In the genomic region with DNA sequence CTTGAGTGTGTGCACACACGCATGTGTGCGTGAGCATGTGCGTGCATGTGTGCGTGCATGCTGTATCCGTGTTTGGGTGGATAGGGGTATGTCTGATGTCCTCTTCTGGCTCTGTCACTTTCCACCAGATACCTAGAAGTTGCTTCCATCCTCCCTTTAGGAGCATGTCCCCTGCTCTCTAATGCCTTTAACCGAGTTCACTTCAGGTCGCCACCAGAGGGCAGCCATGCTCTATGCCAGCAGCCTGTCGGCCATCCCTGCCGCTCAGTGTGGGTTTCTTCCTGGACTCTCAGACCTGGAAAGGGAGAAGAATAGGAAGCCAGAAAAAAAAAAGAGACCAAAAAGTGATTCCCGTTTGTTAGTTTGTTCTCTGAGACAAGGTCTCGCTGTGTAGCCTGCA, we compare ENCODE assay signal across 9 mouse cellular contexts. TPM values are rescaled to one million over a fixed set of nuclear protein-coding genes. Genes with fewer than 3 reads are reported as not detected.
DNase-seq lines count a peak whose midpoint lies in the region; ATAC-seq and TF ChIP-seq lines count a peak whose summit lies in the region.
"Had no signal": no experiment of that assay in that cellular context is flagged by ENCODE, and none has a peak within 500 bp of the region (broad histone marks: within the 10 kb centered on the region; RNA-seq: fewer than 3 reads in every experiment).

No protein-coding gene starts in this region.

- peak; percentile 82 for TF ChIP-seq CTCF in bone marrow, adult 2 months (IDR thresholded peaks at IDR 0.05; ENCODE audit: control insufficient read depth, insufficient read depth, low read length)

- H3K4me2 ChIP-seq in forebrain, embryonic 14.5 days (ENCODE audit: low read length) = no peak overlapping the region
- no peak overlapping the region for H3K4me2 ChIP-seq in intestine, embryonic 16.5 days (ENCODE audit: low read depth, low read length)

- H3K9me3 ChIP-seq in forebrain, embryonic 14.5 days (replicated peaks; ENCODE audit: control insufficient read depth, low read length) = no peaks in the 10 kb centered on the region
- no peaks in the 10 kb centered on the region for H3K9me3 ChIP-seq in intestine, embryonic 16.5 days (ENCODE audit: control insufficient read depth, low read length)

- peak; percentile 45 for DNase-seq in ovary, postnatal 10 days (ENCODE audit: low spot score)
- no peak for DNase-seq in ovary, adult 18-20 months (ENCODE audit: low spot score)
- DNase-seq in forebrain, embryonic 14.5 days (ENCODE audit: low spot score) = peak; percentile 82
- peak; percentile 68 to 74 for DNase-seq in lung, adult 18-20 months
- DNase-seq in ovary, postnatal 36 days (ENCODE audit: low spot score) = peak; percentile 80
- DNase-seq in urinary bladder, postnatal 25 days (ENCODE audit: low spot score) = peak; percentile 84

- H3K4me3 ChIP-seq in bone marrow, adult 2 months (replicated peaks; ENCODE audit: control insufficient read depth, low read depth, low read length) = no peak overlapping the region
- no peak overlapping the region for H3K4me3 ChIP-seq in forebrain, embryonic 14.5 days (ENCODE audit: low read depth, low read length)
- H3K4me3 ChIP-seq in intestine, embryonic 16.5 days (ENCODE audit: low read length) = no peak overlapping the region
- H3K4me3 ChIP-seq: myocyte had no signal

- H3K27ac ChIP-seq in bone marrow, adult 2 months (ENCODE audit: control insufficient read depth, insufficient read depth, low read depth, low read length, poor library complexity) = no peak overlapping the region
- H3K27ac ChIP-seq in forebrain, embryonic 14.5 days (ENCODE audit: low read depth, low read length) = no peak overlapping the region
- no peak overlapping the region for H3K27ac ChIP-seq in intestine, embryonic 16.5 days (ENCODE audit: low read length)

- H3K9ac ChIP-seq in forebrain, embryonic 14.5 days (ENCODE audit: low read length) = no peak overlapping the region
- no peak overlapping the region for H3K9ac ChIP-seq in intestine, embryonic 16.5 days (ENCODE audit: low read depth, low read length)

- H3K36me3 ChIP-seq in forebrain, embryonic 14.5 days (ENCODE audit: control insufficient read depth, insufficient read depth, low read length) = no peaks in the 10 kb centered on the region
- H3K36me3 ChIP-seq in intestine, embryonic 16.5 days (ENCODE audit: control insufficient read depth, insufficient read depth, low read length) = no peaks in the 10 kb centered on the region

- no peaks in the 10 kb centered on the region for H3K4me1 ChIP-seq in bone marrow, adult 2 months (ENCODE audit: control insufficient read depth, insufficient read depth, low read length)
- no peaks in the 10 kb centered on the region for H3K4me1 ChIP-seq in forebrain, embryonic 14.5 days (ENCODE audit: control insufficient read depth, insufficient read depth, low read length)
- H3K4me1 ChIP-seq in intestine, embryonic 16.5 days (ENCODE audit: control insufficient read depth, insufficient read depth, low read length) = no peaks in the 10 kb centered on the region

- peak; percentile 61 for ATAC-seq in forebrain, embryonic 14.5 days
- peak; percentile 65; the same call in 1 of the 2 replicates for ATAC-seq in intestine, embryonic 16.5 days

- no peaks in the 10 kb centered on the region for H3K27me3 ChIP-seq in forebrain, embryonic 14.5 days (replicated peaks; ENCODE audit: control insufficient read depth, insufficient read depth, low read length)
- no peaks in the 10 kb centered on the region for H3K27me3 ChIP-seq in intestine, embryonic 16.5 days (replicated peaks; ENCODE audit: control insufficient read depth, insufficient read depth, low read length)

- 28% methylated on average over 11 of the region's 11 CpGs for WGBS in bone marrow, adult 2 months
- WGBS in forebrain, embryonic 14.5 days = 21% methylated on average over 11 of the region's 11 CpGs
- WGBS in intestine, embryonic 16.5 days = 23% methylated on average over 11 of the region's 11 CpGs

- no peak for TF ChIP-seq POLR2A in bone marrow, adult 2 months (IDR thresholded peaks at IDR 0.05; ENCODE audit: borderline replicate concordance, control insufficient read depth, low read depth, low read length)

RNA-seq across cellular contexts. Expression of gene Ece1, which starts 17.4 kb away (rescaled TPM):
- polyA plus RNA-seq in bone marrow, adult 2 months (2011; ENCODE audit: insufficient read depth, insufficient read length, low replicate concordance, missing spikeins) = 4.3 and 7.3 TPM in 2 replicates
- 9.1 and 12.0 TPM in 2 replicates for polyA plus RNA-seq in forebrain, embryonic 14.5 days (2014; fragmentation: Nextera tagmentation; extraction: Ambion mirVana)
- polyA plus RNA-seq in intestine, embryonic 16.5 days (2015; fragmentation: Nextera tagmentation; extraction: Ambion mirVana) = 56.0 and 63.0 TPM in 2 replicates

RNA-seq across cellular contexts. Expression of gene Alpl, which starts 48.5 kb away (rescaled TPM):
- 5.7 and 7.1 TPM in 2 replicates for polyA plus RNA-seq in bone marrow, adult 2 months (2011; ENCODE audit: insufficient read depth, insufficient read length, low replicate concordance, missing spikeins)
- polyA plus RNA-seq in forebrain, embryonic 14.5 days (2014; fragmentation: Nextera tagmentation; extraction: Ambion mirVana) = 7.4 and 7.7 TPM in 2 replicates
- polyA plus RNA-seq in intestine, embryonic 16.5 days (2015; fragmentation: Nextera tagmentation; extraction: Ambion mirVana) = 4.3 and 4.7 TPM in 2 replicates
